Mouse (Mus musculus): ENCODE measurements around the gene Stag3. TPM values are rescaled to one million over a fixed set of nuclear protein-coding genes. Genes with fewer than 3 reads are reported as not detected.

Gene Stag3
- polyA plus RNA-seq, 2 experiments from 2014 or later, result 0.70 TPM; not detected in 1

DNA sequence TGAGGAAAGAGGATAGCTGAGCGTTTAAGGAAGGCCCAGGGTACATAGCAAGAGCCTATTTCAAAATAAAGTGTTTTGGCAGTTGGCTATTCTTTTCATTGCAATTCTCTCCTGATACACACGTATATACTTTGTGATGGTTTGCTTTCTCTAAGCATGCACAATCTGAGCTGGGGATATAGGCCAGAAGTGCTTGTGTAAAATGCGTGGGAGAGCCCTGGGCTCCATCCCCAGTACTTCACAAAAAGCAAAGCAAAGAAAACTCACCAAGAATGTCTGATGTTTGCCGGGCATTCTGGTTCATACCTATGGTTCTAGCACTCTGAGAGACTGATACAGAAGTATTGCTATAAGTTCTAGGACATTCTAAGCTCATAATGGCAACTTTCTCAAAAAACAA, 11.1 kb upstream of the Stag3 start:
- ATAC-seq, result no peak

DNA sequence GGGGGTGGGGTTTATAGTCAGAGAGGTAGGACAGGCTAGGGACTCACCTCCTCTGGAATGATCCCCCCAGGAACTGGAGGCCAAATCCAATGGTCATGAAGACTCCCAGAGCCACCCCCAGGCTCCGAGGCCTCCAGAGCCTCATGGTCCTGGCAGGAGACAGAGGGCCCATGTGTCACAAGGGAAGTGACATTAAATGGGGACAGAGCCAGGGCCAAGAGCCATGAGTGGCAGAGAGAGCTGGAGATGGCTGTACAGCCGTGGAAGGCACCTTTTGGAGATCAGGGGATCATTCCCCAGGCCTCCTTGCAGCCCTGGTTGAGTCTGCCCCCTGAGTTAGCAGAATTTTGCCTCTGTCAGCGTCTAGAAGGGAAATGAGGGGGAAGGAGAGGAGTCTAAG, 8.8 kb upstream of the Stag3 start:
- ATAC-seq, result no peak

DNA sequence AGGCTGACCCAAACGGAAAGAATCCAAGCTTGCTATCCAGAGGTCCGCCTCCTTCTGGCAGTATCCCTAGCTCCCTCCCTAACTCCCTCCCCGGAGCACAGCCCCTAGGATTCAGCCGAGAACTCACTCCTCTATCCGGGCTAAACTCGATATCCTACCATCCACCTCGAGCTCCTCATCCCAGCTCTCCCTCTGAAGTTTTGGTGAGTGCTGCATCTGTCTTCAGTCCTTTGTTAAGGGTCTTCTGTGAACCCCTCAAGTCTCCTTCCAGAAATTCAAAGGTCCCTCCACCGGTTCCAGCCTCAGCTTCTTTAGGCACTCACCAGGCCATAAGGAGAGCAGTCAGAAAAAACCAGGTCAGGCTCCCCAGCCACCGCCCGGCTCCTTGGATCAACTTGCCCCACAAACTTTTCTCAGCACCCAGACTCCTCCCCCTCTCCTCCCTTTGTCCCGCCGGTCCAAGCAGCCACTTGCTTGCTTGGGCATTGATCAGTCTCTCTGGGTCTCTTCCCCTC, 7.6 kb upstream of the Stag3 start, which contains the start of gene Gal3st4:
Gal3st4 (minus strand) TSS at position 432 of the 515 bp plus-strand sequence.
- no peak for ATAC-seq

DNA sequence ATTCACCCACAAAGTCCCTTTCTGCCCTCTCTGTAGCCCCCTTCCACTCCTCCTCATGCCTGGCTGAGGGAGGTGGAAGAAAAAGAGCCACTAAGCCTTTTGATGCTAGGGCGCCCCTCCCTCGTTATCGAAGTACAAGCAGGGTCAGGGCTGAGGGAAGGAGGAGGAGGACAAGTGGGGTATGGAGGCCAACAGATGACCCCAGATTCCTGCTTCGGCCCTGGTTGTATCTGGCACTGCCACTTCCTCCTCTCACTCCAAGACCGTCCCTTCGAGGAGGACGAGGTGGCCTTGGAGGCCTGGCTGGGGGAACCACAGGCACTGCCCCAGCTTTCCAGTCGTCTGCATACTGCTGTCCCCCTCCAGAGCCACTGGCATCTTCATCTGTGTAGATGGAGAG, 5.9 kb upstream of the Stag3 start:
- no peak for ATAC-seq

- ATAC-seq, result no peak
Measured at GRCm38 (mm10) chr5:138275216-138276050, 4.6 kb upstream of the Stag3 start.

DNA sequence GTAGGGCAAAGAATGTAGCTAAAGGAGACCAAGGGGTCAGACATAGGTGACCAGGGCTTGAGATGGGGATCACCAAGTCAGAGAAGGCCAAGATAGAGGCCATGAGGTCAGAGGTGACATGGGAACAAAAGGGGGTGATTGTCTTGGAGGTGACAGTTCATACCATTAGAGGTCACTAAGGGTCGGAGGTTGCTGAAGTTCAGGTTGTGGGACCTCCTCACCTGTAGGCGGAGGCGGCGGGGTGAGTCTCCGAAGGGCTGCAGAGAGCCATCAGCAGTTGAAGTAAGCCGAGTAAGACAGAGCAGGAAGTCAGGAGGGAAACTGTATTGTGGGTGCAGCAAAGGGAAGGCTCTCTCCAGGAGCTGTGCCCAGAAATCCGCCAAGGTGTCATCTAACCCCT, 2.0 kb upstream of the Stag3 start:
- no peak for ATAC-seq

GRCm38 (mm10) chr5:138280425-138280768, 357 bp downstream of the Stag3 start:
- no peak for ATAC-seq

- ATAC-seq, result no peak
Measured at GRCm38 (mm10) chr5:138280829-138281228, 789 bp downstream of the Stag3 start.

DNA sequence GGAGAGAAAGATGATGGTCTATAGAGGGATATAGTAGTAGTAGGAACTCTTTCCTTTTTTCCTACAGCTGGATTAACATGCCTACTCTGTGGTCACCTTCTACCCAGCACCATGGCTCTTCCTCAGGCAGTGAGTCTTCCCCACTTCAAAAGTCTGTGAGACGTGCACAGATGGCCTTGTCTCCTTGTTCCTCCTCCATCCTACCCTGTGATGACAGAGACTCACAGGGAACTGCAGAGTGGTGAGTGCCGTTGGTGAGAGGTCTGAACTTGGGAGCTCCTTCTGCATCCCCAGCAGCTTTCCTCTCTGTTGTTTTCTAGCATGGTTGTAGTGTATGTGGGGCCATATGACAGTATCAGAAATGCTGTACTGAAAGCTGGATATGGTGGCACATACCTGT, 1.8 kb downstream of the Stag3 start:
- ATAC-seq, result no peak

DNA sequence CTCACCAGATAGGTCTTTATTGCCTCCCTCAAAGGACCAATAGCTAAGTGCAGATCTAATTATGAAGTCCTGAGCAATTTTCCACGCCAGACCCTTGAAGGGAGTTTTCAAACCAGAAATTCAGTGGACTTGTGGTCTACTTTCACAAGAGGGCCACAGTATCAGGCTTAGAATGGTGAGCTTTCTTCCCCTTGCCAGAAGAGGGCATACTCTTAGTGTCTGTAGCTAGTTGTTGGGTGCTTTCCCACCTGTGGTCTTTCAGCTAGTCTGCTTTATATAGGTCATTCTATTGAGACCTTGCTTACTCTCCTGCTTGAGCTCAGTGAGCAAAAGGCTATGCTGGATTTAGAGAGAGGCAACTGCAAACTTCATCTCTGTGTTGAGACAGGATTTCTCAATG, 3.5 kb downstream of the Stag3 start:
- no peak for ATAC-seq

DNA sequence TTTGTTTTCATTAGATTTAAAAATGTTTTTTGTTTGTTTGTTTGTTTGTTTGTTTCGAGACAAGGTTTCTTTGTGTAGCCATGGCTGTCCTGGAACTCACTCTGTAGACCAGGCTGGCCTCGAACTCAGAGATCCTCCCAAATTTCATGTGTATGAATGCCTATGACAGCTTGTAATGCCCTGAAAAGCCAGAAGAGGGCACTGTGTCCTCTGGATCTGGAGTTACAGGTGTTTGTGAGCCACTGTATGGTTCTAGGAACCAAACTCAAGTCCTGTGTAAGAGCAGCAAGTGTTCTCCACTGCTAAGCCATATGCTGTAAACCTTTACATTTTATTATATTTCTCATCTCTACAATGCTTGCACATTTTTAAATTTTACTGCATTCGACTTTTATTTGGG, 7.8 kb downstream of the Stag3 start:
- no peak for ATAC-seq

DNA sequence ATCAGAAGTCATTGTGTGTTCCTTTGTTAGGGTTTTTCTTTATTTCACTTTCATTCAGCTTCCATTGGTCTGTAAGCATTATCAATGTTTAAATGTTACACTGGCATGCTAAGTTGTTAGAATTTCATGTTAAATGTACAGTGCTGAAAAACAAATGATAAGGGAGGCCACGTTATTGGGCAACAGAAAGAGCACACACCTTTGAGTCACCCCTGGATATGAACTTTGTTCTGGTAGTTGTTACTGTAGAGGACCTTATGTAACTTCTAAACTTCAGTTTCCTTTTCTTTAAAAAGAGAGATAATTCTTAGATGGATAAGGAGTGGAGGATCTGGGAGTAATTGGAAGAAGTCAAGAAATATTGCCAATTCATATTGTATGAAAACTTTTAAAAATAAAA, 11.6 kb downstream of the Stag3 start:
- no peak for ATAC-seq

DNA sequence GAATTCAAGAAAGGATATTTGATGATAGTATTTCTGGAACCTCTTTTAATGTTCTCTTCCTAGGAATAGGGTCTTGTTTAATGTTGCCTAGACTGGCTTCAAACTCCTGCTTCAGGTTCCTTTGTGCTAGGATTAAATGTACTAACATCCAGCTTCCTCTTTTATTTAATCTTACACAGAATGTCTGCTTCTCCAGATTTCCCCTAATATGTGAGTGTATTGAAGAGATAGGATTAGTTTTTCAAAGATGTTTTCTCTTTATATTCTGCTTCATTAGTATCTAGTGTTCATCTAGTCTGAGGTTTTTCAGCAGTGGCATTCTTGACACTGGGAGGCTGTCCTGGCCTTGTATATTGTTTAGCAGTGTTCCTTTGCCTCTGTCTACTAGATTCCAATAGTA, 14.1 kb downstream of the Stag3 start:
- ATAC-seq, result no peak

GRCm38 (mm10) chr5:138299613-138300012, 19.6 kb downstream of the Stag3 start:
- ATAC-seq, result no peak

DNA sequence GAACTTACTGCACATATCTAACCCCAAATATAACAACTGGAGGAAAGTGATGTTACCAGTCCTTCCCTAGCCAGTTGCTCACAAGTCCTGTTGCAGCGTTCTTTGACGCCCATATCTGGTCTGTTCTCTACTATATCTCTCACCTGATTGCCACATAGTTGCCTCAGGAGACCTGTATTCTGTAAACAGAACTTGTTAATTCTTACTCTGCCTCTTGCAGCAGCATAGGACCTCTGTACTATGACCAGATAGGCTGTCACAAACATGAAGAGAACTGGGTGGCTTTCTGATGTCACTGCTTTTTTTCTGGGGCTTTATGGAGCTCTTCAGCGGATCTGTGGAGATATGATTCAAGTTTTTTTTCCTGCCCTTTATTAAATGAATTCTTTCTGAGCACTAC, 32.8 kb downstream of the Stag3 start:
- ATAC-seq, result no peak

DNA sequence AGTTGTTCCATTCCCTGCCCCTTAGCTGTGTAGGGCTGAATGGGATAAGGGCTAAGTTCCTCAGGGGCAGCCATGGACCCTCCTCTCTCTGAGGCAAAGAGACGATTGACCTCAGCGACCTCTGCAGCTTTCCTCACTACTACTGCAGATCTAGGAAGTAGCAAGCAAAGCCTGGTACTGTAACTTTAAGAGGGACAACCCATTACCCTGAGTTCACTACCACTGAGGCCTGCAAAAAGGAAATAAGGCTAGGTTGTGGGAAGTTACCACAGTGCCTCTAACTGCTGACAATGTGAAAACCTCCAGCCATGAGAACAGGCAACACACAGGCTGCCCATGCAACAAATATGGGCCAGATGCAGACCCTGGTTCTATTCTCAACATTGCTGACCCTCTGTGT, 61.6 kb downstream of the Stag3 start, which contains the start of gene Pvrig:
Pvrig (plus strand) TSS at position 301 of the 400 bp plus-strand sequence.
- no peak for ATAC-seq

DNA sequence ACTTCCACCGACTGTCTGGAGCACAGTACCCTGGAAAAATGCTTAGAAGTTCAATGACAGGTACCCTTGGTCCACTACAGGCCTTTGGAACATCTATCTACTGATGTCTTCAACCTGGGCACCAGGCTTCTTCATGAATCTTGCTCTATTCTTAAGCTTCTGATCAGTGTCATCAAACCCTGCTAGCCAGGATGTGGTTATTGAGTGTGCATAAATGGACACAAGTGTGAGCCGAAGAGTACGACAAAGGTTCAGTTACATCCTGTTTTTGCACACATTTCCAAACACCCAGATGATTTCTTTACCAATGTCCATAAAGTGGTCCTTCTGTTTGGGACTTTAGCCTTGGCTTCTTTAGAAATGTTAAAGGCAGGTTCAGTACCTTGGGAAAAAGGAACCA, 63.2 kb downstream of the Stag3 start:
- ATAC-seq, result peak; percentile 71

Other genes with a start within 250 kb of the Stag3 start
- gene Smok3c, start 227.0 kb upstream of the Stag3 start, polyA plus RNA-seq (2017; shearing (Covaris generic)), result not detected
- 10 to 100 TPM in 1 of 2 experiments, 1 to 10 TPM in 1; 9.2 to 13.0 TPM for gene Zkscan1, start 195.2 kb upstream of the Stag3 start, polyA plus RNA-seq (2017; shearing (Covaris generic))
- gene Zscan21, start 163.3 kb upstream of the Stag3 start, polyA plus RNA-seq (2017; shearing (Covaris generic)), result 10 to 100 TPM; 22.8 TPM
- gene Zfp113, start 124.5 kb upstream of the Stag3 start, polyA plus RNA-seq (2017; shearing (Covaris generic)), result 10 to 100 TPM; 10.6 to 20.3 TPM
- 100 to 1,000 TPM; 184 to 231 TPM for gene Cops6, start 119.2 kb upstream of the Stag3 start, polyA plus RNA-seq (2017; shearing (Covaris generic))
- 1 to 10 TPM; 5.3 to 6.1 TPM for gene Ap4m1, start 108.2 kb upstream of the Stag3 start, polyA plus RNA-seq (2017; shearing (Covaris generic))
- 10 to 100 TPM; 47.6 to 74.5 TPM for gene Mcm7, start 107.8 kb upstream of the Stag3 start, polyA plus RNA-seq (2017; shearing (Covaris generic))
- gene Taf6, start 92.8 kb upstream of the Stag3 start, polyA plus RNA-seq (2017; shearing (Covaris generic)), result 10 to 100 TPM; 60.5 to 73.4 TPM
- gene Cnpy4, start 92.8 kb upstream of the Stag3 start, polyA plus RNA-seq (2017; shearing (Covaris generic)), result 10 to 100 TPM; 42.2 to 61.8 TPM
- gene Mblac1, start 85.9 kb upstream of the Stag3 start, polyA plus RNA-seq (2017; shearing (Covaris generic)), result not detected
- under 1 TPM in 1 of 2 experiments, not detected in 1; 0.31 TPM for gene Nxpe5, start 54.3 kb upstream of the Stag3 start, polyA plus RNA-seq (2017; shearing (Covaris generic))
- gene Lamtor4, start 24.8 kb upstream of the Stag3 start, polyA plus RNA-seq (2017; shearing (Covaris generic)), result 100 to 1,000 TPM; 111 to 120 TPM
- gene BC037034, start 16.2 kb upstream of the Stag3 start, polyA plus RNA-seq (2017; shearing (Covaris generic)), result 1 to 10 TPM; 2.7 to 4.4 TPM
- under 1 TPM in 1 of 2 experiments, not detected in 1; 0.77 TPM for gene Gal3st4, start 7.4 kb upstream of the Stag3 start, polyA plus RNA-seq (2017; shearing (Covaris generic))
- gene Gm43720, start 282 bp upstream of the Stag3 start, polyA plus RNA-seq (2017; shearing (Covaris generic)), result not detected
- under 1 TPM; 0.19 to 0.96 TPM for gene Gpc2, start 235 bp upstream of the Stag3 start, polyA plus RNA-seq (2017; shearing (Covaris generic))
- gene Pvrig, start 61.7 kb downstream of the Stag3 start, polyA plus RNA-seq (2017; shearing (Covaris generic)), result 10 to 100 TPM; 12.0 to 12.9 TPM
- 10 to 100 TPM; 17.5 to 19.9 TPM for gene Zfp157, start 161.2 kb downstream of the Stag3 start, polyA plus RNA-seq (2017; shearing (Covaris generic))